Mouse (Mus musculus) v-Abl transformed pro-B cells (cell line): ENCODE measurements around the gene Trabd.

Source experiments
- in situ Hi-C, 2 experiments: fragments of 400-800 bp; cut with MboI; formaldehyde crosslinking; loops; one replicate each; pipeline ENCODE4 v1.15.1; 2025; ENCODE audit not compliant: unreplicated experiment in 2 of 2

Gene Trabd

DNA sequence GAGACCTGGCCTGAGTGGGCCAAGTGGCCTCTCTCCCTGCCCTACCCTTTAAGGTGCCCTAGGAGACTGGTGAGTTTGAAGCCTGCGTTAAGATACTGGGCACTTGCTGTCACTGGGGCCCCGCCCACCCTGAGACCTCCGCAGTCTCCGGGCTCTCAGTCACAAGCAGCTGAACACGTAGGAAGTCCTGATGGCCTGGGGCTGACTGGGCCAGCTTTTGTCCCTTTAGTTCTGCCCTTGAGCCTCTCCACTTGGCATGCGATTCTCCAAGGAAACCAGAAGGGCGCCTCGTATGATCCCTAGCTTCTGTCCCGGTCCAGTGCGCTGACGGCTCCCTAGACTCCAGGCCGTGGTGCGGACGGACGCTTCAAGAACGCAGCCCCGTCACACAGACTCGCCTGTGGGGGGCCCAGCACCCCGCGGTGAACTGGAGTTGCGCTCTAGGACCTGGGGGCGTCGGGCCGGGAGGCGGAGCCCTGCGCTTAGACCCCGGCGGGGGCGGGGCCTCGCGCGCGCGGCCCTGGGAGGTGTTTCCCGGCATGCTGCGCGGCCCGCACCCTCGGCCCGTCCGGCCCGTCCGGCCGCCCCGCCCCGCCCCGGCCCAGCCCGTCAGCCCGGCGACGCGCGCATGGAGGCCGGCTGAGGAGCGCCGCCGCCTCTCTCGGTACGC, 689 bp downstream of the Trabd start:
- in situ Hi-C loops = loop anchor here (10.0 kb wide), 2 partner anchors 251 to 331 kb away; no protein-coding TSS in a partner anchor

DNA sequence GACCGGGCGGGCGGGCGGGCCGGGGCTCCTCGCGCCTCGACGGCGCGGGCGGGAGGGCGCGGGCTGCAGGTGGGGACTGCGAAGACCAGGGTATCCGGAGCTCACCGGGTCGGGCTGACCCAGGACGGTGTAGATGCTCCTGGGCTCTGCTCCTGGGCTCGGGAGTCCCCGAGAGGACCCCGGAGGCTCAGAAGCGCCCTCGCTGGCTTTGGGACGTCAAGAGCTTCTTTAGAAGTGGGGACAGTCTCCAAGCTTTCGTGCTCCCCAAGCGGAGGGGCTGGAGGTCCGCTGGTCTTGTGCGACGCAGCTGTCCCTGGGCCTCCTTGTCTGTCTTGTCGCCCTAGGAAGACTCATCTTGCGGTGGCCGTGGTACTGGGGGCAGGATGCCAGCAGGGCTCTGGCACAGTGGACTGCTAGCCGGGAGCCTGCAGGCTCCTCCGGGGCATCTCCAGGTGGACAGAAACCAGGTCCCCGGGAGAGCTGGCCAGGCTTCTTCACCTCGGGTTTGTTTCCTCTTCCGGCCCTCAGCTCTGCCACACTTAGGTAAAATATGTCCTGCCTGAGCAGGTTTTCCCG, 1.3 kb downstream of the Trabd start:
- in situ Hi-C loops = loop anchor here (10.0 kb wide), 2 partner anchors 251 to 331 kb away; no protein-coding TSS in a partner anchor

DNA sequence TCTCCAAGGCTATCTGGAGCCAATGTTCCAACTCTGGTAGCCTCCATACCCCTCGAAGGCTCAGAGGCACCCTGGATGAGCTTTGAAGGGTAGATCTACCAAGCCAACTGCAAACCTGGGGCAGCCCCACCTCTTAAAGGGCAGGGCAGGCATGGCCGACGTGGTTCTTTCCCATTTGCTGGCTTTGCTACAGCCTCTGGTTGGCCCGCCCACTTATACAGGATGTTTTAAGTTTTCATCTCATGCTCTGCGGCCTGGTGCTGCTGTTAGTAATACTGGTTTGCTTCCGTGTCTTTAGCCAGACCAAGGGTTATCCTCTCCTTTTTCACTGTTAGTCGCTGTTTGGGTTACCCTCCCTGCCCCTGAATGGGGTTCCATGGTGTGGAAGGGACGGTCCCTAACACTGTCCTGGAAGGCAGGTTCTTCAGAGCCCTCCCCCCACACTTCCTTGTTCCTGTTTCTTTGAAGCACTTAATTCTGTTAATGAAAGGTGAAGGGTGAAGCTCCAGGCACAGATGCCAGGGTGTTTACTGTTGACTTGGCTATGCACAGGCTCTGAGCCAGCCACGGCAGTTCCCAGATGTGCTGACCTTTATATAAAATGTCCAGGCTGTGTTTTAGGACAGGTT, 3.4 kb downstream of the Trabd start:
- in situ Hi-C loops = loop anchor here (10.0 kb wide), 2 partner anchors 254 to 334 kb away; no protein-coding TSS in a partner anchor

GRCm38 (mm10) chr15:89083906-89084305, 9.0 kb downstream of the Trabd start:
- in situ Hi-C loops = no loop called here

- in situ Hi-C loops = no loop called here
Observed at GRCm38 (mm10) chr15:89084826-89085225, 9.9 kb downstream of the Trabd start.

- in situ Hi-C loops = no loop called here
Observed at GRCm38 (mm10) chr15:89088607-89089247, 13.8 kb downstream of the Trabd start, which contains the start of gene Selenoo. TSS of gene Selenoo (plus strand) at chr15:89089084.

GRCm38 (mm10) chr15:89089248-89090051, 14.5 kb downstream of the Trabd start:
- in situ Hi-C loops = no loop called here

- in situ Hi-C loops = no loop called here
Observed at GRCm38 (mm10) chr15:89090662-89091061, 15.7 kb downstream of the Trabd start.

DNA sequence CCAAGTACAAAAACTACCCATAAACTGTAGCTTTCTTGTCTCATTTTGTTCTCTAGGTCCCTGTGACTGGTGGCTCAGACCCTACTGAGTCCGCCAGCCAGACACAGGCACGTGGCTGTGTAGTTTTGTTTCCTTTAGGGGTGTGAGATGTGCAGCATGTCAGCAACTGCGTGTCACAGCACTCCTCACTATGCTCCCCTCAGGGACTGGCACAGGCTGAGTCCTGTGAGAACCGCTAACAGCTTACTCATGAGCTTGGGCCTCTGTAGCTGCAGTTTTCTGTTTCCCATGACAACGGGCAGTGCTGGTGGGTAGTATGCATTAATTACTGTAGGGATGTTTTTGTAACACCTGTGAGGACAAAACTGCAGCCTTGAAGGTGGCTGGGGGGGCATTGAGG, 17.3 kb downstream of the Trabd start:
- in situ Hi-C loops = no loop called here

DNA sequence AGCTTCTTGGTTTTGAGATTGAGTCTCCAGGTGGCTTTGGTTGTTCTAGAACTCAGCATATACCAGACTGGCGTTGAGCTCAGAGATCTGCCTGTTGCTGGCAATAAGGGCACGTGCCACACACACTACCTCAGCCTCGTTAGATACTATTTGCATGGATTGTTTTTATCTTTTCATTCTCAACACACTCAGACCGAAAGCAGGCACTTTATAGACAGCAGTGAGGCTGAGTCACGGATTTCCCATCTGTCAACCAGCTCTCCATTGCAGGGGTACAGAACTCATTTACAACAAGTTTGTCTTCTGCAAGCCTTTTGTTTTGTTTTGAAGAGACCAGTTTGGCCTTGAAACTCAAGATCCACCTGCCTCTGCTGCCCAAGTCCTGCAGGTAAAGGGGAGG, 22.5 kb downstream of the Trabd start:
- in situ Hi-C loops = no loop called here

- in situ Hi-C loops = no loop called here
Observed at GRCm38 (mm10) chr15:89098616-89099015, 23.7 kb downstream of the Trabd start.

DNA sequence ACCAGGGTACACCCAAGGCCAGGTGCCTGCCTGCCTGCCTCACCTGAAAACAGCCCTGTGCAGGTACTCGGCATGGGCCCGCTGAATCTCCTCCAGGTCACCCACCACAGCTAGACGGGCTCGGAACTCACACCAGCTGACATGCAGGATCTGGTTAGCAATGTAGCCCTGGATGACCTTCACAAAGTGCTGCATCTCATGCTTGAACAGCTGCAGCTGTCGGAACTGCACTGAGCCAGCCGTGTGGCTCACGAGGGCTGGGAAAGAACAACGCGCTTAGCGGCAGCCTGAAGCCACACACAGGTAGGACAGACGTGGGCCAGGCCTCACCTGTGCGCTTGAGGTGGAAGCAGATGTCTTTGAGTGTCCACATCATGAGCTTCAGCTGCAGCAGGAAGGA, 25.9 kb downstream of the Trabd start:
- in situ Hi-C loops = loop anchor here (25.0 kb wide), 1 partner anchor 111 kb away; the partner anchor contains the start of gene Ppp6r2 (in 2 of the 2)

DNA sequence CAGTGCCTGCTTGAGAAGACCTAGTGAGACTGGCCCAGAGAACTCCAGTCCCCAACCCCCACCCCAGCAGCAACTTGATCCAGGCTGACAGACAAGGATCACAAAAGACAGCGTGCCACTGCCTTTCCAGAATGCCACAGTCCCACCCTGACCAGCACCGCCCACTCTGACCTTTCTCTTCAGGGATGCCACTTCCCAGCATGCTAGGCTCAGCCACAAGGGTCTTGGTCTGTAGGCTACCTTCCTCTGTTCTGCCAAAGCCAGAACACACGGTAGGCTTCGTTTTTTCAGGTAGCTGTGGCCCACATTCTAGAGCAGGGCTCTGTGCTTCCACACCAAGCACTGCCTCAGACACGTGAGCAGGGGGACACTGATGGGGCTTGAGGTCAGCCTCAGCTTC, 27.7 kb downstream of the Trabd start:
- in situ Hi-C loops = loop anchor here (25.0 kb wide), 1 partner anchor 110 kb away; the partner anchor contains the start of gene Ppp6r2 (in 2 of the 2)

GRCm38 (mm10) chr15:89103921-89104320, 29.0 kb downstream of the Trabd start:
- in situ Hi-C loops = loop anchor here (25.0 kb wide), 1 partner anchor 108 kb away; the partner anchor contains the start of gene Ppp6r2 (in 2 of the 2)

DNA sequence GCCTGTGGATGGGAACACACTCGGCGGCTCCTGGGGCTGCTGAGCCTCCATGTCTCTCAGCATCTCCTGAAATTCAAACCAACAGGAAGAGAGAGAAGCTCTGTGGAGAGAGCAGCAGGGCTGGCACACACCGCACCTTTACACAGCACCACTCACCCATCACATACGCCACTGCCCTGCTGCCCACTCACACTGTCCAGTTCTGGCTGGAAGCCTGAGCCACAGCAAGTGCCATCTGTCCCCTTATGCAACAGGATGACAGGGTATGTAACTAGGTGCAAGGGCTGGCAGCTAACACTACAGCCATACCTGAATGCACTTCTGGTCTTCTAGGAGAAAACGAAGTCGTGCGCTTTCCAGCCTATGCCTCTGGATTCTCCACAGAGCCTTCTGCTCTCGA, 29.5 kb downstream of the Trabd start:
- in situ Hi-C loops = loop anchor here (25.0 kb wide), 1 partner anchor 108 kb away; the partner anchor contains the start of gene Ppp6r2 (in 2 of the 2)

GRCm38 (mm10) chr15:89106073-89106472, 31.1 kb downstream of the Trabd start:
- in situ Hi-C loops = loop anchor here (25.0 kb wide), 1 partner anchor 106 kb away; the partner anchor contains the start of gene Ppp6r2 (in 2 of the 2)

DNA sequence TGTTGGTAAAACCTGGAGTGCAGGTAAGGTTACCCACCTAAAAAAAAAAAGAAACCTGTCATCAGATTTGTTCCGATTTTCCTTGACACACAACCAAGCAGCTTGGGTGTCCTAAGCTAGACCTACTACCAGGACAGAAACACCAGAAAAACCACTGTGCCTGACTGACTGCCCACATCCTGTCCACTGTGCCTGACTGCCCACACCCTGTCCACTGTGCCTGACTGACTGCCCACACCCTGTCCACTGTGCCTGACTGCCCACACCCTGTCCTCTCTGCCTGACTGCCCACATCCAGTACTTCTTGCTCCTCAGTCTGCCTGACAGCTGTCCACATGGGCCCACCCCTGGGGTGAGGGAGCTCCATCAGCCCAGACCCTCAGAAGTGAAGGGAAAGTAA, 32.1 kb downstream of the Trabd start:
- in situ Hi-C loops = loop anchor here (25.0 kb wide), 1 partner anchor 105 kb away; the partner anchor contains the start of gene Ppp6r2 (in 2 of the 2)

- in situ Hi-C loops = loop anchor here (10.0 to 25.0 kb wide), 2 partner anchors 102 to 355 kb away; partner anchors contain the start of gene Ppp6r2 (in 2 of the 2)
Observed at GRCm38 (mm10) chr15:89110147-89110546, 35.2 kb downstream of the Trabd start.

DNA sequence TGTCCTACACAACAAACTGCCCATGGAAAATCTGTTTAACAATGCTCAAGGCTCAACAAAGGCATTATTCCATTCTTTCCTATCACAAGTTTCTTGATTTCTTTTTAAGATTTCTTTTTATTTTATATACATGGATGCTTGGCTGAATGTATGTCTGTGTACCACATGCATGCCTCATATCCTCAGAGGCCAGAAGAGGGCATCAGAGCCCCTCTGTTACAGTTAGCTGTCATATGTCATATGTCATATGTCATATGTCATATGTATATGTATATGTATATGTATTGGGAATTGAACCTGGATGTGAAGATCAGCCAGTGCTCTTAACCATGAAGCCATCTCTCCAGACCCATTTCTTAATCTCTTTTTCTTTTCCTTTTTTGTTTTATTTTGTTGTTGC, 43.1 kb downstream of the Trabd start:
- in situ Hi-C loops = loop anchor here (5.0 to 25.0 kb wide), 3 partner anchors 94 to 347 kb away; partner anchors contain the start of genes Ppp6r2 (in 2 of the 2) and Sco2 (in 2 of the 2)
